Mouse (Mus musculus): ENCODE data around the gene Mtmr3. TPM values are rescaled to one million over a fixed set of nuclear protein-coding genes. Genes with fewer than 3 reads are reported as not detected.

Gene Mtmr3
- polyA plus RNA-seq, 1 experiment from 2014 or later, result 27.1 TPM

DNA sequence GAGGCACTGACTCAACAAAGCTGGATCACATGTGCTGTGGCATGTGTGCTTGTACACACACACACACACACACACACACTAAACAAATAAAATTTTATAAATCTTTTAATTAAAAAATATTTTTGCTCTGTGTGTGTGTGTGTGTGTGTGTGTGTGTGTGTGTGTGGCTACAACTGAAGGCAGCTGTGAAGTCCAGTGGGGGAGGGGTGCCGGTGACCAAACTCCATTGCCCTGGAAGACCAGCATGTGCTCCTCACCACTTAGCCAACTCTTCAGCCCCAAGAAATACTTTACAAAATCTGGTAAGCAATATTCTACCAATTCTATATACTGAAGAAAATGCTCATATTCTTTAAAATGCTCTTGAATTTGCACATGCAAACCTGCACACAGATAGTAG is 94.4 kb downstream of the Mtmr3 start:
- H3K4me3 ChIP-seq (ENCODE audit: low read length), result no peak overlapping the region
- no peak for ATAC-seq (ENCODE audit: low FRiP score, low TSS enrichment)
- H3K4me2 ChIP-seq (replicated peaks; ENCODE audit: low read depth, low read length), result no peak overlapping the region
- H3K4me1 ChIP-seq (ENCODE audit: insufficient read depth, low read length), result peaks cover 4% of the 10 kb centered on the region; the same call in 1 of the 2 replicates
- no peak overlapping the region for H3K27ac ChIP-seq (ENCODE audit: low read length)
- no peaks in the 10 kb centered on the region for H3K27me3 ChIP-seq (ENCODE audit: insufficient read depth, low read length)
- H3K9me3 ChIP-seq (ENCODE audit: low read length), result no peaks in the 10 kb centered on the region
- WGBS, result 100% methylated on average over 1 of the region's 1 CpGs
- no peak overlapping the region for H3K9ac ChIP-seq (replicated peaks; ENCODE audit: low read length)
- peaks cover 15% of the 10 kb centered on the region for H3K36me3 ChIP-seq (ENCODE audit: insufficient read depth, low read length)

DNA sequence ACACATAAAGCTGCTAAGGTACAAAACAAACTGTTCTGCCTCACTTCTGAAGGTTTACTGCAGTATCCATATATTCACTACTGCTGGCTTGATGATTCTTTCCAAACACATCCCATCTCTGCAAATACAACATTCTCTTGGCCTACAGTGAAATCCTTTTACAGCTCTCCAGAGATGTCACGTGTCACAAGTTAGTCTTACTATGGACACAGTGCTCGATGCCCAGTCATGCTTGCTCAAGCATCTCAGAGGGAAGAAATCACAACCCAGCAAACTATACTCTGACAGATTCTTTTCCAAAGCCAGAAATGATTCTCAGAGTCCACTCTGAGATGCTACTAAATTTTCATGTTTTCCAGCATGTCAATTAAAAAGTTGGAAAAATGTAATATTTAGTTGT is 95.2 kb downstream of the Mtmr3 start:
- H3K27ac ChIP-seq (ENCODE audit: low read length), result no peak overlapping the region
- no peaks in the 10 kb centered on the region for H3K9me3 ChIP-seq (ENCODE audit: low read length)
- H3K4me1 ChIP-seq (ENCODE audit: insufficient read depth, low read length), result peaks cover 4% of the 10 kb centered on the region; the same call in 1 of the 2 replicates
- H3K27me3 ChIP-seq (ENCODE audit: insufficient read depth, low read length), result no peaks in the 10 kb centered on the region
- WGBS, result 46% methylated on average over 2 of the region's 2 CpGs
- no peak overlapping the region for H3K9ac ChIP-seq (replicated peaks; ENCODE audit: low read length)
- H3K4me3 ChIP-seq (ENCODE audit: low read length), result no peak overlapping the region
- H3K4me2 ChIP-seq (replicated peaks; ENCODE audit: low read depth, low read length), result no peak overlapping the region
- peaks cover 13% of the 10 kb centered on the region for H3K36me3 ChIP-seq (ENCODE audit: insufficient read depth, low read length)
- no peak for ATAC-seq (ENCODE audit: low FRiP score, low TSS enrichment)

DNA sequence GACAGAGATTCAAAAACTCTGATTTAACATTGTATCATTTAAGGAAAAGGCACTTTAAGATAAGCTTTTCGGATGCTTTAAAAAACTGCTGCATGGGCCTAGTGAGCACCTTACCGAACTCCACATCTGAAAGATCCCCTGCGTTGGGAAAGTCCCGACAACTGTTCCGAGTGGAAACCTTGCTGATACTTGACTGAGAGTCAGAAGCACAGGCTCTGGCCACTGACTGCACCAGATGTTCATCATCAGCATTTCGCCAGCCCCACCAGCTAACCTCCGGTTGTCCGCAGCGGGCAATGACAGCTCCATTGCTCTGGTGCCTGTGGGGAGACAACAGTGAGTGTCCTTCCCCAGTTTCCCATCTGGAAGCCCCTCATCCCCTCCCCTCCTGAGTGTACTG is 95.9 kb downstream of the Mtmr3 start:
- Histone ChIP-seq H3K9me3 (ENCODE audit: low read length) (no peaks in the 10 kb centered on the region), H3K9ac (replicated peaks; ENCODE audit: low read length) (no peak overlapping the region), H3K36me3 (ENCODE audit: insufficient read depth, low read length) (peaks cover 11% of the 10 kb centered on the region), H3K27ac (ENCODE audit: low read length) (no peak overlapping the region), H3K4me1 (ENCODE audit: insufficient read depth, low read length) (peaks cover 4% of the 10 kb centered on the region; the same call in 1 of the 2 replicates), H3K27me3 (ENCODE audit: insufficient read depth, low read length) (no peaks in the 10 kb centered on the region), H3K4me2 (replicated peaks; ENCODE audit: low read depth, low read length) (no peak overlapping the region), H3K4me3 (ENCODE audit: low read length) (no peak overlapping the region)
- 63% methylated on average over 9 of the region's 9 CpGs for WGBS
- no peak for ATAC-seq (ENCODE audit: low FRiP score, low TSS enrichment)

DNA sequence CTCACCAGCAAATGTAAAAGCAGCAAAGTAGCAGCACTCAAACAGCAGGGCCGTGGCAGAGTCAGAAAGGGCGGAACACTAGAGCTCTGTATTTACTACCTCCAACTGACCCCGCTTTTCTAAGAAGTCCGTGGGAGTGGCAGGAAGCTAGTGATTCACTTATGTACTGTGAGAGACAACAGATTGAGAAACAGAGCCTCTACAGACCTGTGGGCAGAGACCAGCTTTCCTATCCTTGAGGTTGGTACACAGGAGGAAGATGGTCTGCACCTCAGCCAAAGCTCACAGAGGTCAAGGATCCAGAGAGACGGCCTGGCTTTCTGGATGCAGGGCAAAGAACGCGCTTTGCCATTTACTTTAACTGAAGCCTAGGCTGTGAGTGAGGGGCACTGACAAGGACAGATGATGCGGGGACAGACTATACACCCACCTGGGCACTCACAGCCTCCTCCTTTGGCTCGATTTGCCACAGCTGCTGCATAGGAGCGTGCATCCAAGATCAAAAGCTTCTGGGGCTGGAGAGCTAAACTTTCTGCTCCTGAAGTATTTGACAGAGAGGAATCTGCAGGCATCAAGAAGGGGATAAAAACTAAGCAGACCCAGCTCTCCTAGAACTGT is 97.1 kb downstream of the Mtmr3 start:
- 45% methylated on average over 10 of the region's 10 CpGs for WGBS

DNA sequence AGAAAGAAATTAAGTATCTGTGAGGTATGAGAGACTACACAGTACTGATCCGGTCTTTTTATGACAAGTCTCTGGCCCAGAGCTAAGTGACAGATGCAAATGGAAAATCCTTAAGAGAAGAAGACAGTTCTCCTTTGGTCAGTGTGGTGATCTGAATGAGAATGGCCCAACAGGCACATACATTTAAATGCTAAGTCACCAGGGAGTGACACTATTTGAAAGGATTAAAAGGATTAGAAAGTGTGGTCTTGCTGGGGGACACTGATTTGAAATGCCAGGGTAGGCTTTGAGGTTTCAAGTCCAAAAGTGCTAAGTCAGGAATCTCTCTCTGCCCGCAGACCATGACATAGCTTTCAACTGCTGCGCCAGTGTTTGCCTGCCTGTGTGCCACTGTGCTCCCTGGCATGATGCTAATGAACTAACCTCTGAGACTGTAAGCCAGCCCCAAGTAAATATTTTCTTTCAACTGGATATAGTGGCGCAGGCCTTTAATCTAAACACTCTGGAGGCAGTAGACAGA is 99.6 kb downstream of the Mtmr3 start:
- Histone ChIP-seq H3K4me1 (ENCODE audit: insufficient read depth, low read length) (no peaks in the 10 kb centered on the region; the same call in 1 of the 2 replicates), H3K36me3 (ENCODE audit: insufficient read depth, low read length) (peaks cover 31% of the 10 kb centered on the region), H3K27ac (ENCODE audit: low read length) (no peak overlapping the region), H3K27me3 (ENCODE audit: insufficient read depth, low read length) (no peaks in the 10 kb centered on the region), H3K4me2 (replicated peaks; ENCODE audit: low read depth, low read length) (no peak overlapping the region), H3K9ac (replicated peaks; ENCODE audit: low read length) (no peak overlapping the region), H3K9me3 (ENCODE audit: low read length) (no peaks in the 10 kb centered on the region), H3K4me3 (ENCODE audit: low read length) (no peak overlapping the region)
- ATAC-seq (ENCODE audit: low FRiP score, low TSS enrichment), result no peak
- 66% methylated on average over 4 of the region's 4 CpGs for WGBS

More for the DNA sequence above, 97.1 kb downstream of the Mtmr3 start:
- H3K4me3 ChIP-seq (ENCODE audit: low read length), result no peak overlapping the region
- no peak overlapping the region for H3K9ac ChIP-seq (replicated peaks; ENCODE audit: low read length)
- no peak overlapping the region for H3K4me2 ChIP-seq (replicated peaks; ENCODE audit: low read depth, low read length)
- ATAC-seq (ENCODE audit: low FRiP score, low TSS enrichment), result peak; percentile 23; the same call in 1 of the 2 replicates
- no peaks in the 10 kb centered on the region for H3K9me3 ChIP-seq (ENCODE audit: low read length)
- H3K4me1 ChIP-seq (ENCODE audit: insufficient read depth, low read length), result peaks cover 4% of the 10 kb centered on the region; the same call in 1 of the 2 replicates
- H3K36me3 ChIP-seq (ENCODE audit: insufficient read depth, low read length), result peaks cover 16% of the 10 kb centered on the region
- H3K27me3 ChIP-seq (ENCODE audit: insufficient read depth, low read length), result no peaks in the 10 kb centered on the region
- H3K27ac ChIP-seq (ENCODE audit: low read length), result no peak overlapping the region

DNA sequence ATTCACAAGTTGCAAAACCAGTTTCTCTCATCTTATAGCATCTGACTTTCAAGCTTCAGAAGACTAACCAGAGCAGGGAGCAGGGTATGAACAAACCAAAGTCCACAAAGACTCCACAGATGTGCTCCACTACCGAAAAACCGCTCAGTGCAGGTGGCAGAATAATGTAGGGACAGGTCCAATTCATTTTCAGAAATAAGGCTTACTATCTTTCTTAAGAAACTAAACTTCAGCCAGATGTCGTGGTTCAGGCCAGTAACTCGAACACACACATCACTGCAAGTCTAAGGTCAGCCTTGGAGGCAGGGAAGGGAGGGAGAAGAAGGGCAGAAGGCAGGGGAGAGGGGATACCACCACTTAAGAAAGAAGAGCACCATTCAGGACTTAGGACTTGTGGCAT is 105.5 kb downstream of the Mtmr3 start:
- Histone ChIP-seq H3K4me3 (ENCODE audit: low read length) (no peak overlapping the region), H3K9me3 (ENCODE audit: low read length) (no peaks in the 10 kb centered on the region), H3K4me1 (ENCODE audit: insufficient read depth, low read length) (no peaks in the 10 kb centered on the region), H3K9ac (replicated peaks; ENCODE audit: low read length) (no peak overlapping the region), H3K27me3 (ENCODE audit: insufficient read depth, low read length) (no peaks in the 10 kb centered on the region), H3K27ac (ENCODE audit: low read length) (no peak overlapping the region), H3K36me3 (ENCODE audit: insufficient read depth, low read length) (peaks cover 77% of the 10 kb centered on the region), H3K4me2 (replicated peaks; ENCODE audit: low read depth, low read length) (no peak overlapping the region)
- ATAC-seq (ENCODE audit: low FRiP score, low TSS enrichment), result no peak
- 88% methylated on average over 4 of the region's 4 CpGs for WGBS

DNA sequence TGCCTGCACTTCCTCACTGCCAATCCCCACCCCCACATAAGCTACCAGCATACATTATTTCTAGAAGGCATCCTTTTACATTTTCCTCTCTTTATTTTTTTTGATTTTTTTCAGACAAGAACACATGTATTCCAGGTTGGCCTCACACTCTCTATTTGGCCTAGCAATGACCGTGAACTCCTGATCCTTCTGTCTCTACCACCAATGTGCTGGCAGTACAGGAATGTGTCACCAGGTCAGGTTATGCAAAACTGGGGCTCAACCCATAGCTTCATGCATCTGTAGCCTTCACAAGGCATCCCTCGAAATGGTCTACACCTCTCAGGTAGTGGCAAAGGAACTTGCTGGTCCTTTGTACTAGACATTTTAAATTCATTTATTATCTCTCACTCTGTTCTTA is 105.9 kb downstream of the Mtmr3 start:
- H3K4me2 ChIP-seq (replicated peaks; ENCODE audit: low read depth, low read length), result no peak overlapping the region
- no peaks in the 10 kb centered on the region for H3K9me3 ChIP-seq (ENCODE audit: low read length)
- peaks cover 78% of the 10 kb centered on the region for H3K36me3 ChIP-seq (ENCODE audit: insufficient read depth, low read length)
- no peaks in the 10 kb centered on the region for H3K4me1 ChIP-seq (ENCODE audit: insufficient read depth, low read length)
- no peaks in the 10 kb centered on the region for H3K27me3 ChIP-seq (ENCODE audit: insufficient read depth, low read length)
- H3K27ac ChIP-seq (ENCODE audit: low read length), result no peak overlapping the region
- H3K9ac ChIP-seq (replicated peaks; ENCODE audit: low read length), result no peak overlapping the region
- no peak for ATAC-seq (ENCODE audit: low FRiP score, low TSS enrichment)
- 92% methylated on average over 2 of the region's 2 CpGs for WGBS
- H3K4me3 ChIP-seq (ENCODE audit: low read length), result no peak overlapping the region

DNA sequence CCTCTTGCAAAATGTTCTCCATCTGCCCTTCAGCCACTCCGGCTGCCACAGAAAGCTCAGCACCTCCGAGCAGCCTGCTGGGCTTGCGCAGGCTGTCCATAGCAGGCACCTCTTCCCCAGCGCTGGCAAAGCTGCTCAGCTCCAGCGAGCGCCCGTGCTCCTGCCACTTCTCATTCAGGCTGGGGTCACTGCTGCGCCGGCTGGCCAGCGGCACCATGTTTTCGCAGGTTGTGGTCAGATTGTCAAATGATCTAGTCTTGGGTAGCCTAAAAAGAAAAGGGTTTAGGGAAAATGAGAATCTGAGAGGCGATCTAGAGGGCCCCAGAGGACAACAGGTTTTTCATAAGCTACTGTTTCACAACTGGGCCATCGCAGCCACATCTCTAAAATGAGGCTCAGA is 106.3 kb downstream of the Mtmr3 start:
- no peak overlapping the region for H3K4me3 ChIP-seq (ENCODE audit: low read length)
- H3K27me3 ChIP-seq (ENCODE audit: insufficient read depth, low read length), result no peaks in the 10 kb centered on the region
- peaks cover 76% of the 10 kb centered on the region for H3K36me3 ChIP-seq (ENCODE audit: insufficient read depth, low read length)
- H3K9me3 ChIP-seq (ENCODE audit: low read length), result no peaks in the 10 kb centered on the region
- ATAC-seq (ENCODE audit: low FRiP score, low TSS enrichment), result no peak
- WGBS, result 96% methylated on average over 13 of the region's 13 CpGs
- no peak overlapping the region for H3K4me2 ChIP-seq (replicated peaks; ENCODE audit: low read depth, low read length)
- no peak overlapping the region for H3K9ac ChIP-seq (replicated peaks; ENCODE audit: low read length)
- no peaks in the 10 kb centered on the region for H3K4me1 ChIP-seq (ENCODE audit: insufficient read depth, low read length)
- no peak overlapping the region for H3K27ac ChIP-seq (ENCODE audit: low read length)

DNA sequence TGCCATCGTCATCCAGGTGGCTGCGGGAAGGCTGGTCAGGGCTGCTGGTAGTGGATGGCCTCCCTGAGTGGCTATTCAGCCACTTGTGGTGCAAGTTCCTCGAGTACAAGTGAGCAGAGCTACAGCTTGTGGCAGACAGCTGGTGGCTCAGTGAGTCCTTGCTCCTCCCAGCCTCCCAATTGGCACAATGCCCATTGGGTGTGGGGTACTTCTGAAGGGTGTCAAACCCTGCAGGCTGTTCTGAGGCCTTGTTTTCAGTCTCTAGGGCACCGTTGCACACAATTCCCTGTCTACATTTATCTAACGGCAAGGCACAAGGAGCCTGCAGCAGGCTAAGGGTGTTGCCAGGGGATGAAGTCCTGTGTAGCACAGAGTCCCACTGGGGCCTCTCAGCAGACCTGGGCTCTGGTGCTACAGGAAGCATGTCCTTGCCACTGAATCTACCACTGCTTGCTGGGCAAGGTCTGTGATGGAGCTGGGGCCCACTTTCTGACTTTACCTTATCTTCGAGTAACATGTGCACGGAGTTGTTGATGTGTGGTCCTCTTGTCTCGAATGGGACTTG is 107.2 kb downstream of the Mtmr3 start:
- 83% methylated on average over 8 of the region's 8 CpGs for WGBS
- H3K27ac ChIP-seq (ENCODE audit: low read length), result no peak overlapping the region
- no peak overlapping the region for H3K4me2 ChIP-seq (replicated peaks; ENCODE audit: low read depth, low read length)
- no peaks in the 10 kb centered on the region for H3K27me3 ChIP-seq (ENCODE audit: insufficient read depth, low read length)
- no peak for ATAC-seq (ENCODE audit: low FRiP score, low TSS enrichment)
- peaks cover 75% of the 10 kb centered on the region for H3K36me3 ChIP-seq (ENCODE audit: insufficient read depth, low read length)
- no peak overlapping the region for H3K4me3 ChIP-seq (ENCODE audit: low read length)
- no peaks in the 10 kb centered on the region for H3K9me3 ChIP-seq (ENCODE audit: low read length)
- H3K4me1 ChIP-seq (ENCODE audit: insufficient read depth, low read length), result no peaks in the 10 kb centered on the region
- no peak overlapping the region for H3K9ac ChIP-seq (replicated peaks; ENCODE audit: low read length)

DNA sequence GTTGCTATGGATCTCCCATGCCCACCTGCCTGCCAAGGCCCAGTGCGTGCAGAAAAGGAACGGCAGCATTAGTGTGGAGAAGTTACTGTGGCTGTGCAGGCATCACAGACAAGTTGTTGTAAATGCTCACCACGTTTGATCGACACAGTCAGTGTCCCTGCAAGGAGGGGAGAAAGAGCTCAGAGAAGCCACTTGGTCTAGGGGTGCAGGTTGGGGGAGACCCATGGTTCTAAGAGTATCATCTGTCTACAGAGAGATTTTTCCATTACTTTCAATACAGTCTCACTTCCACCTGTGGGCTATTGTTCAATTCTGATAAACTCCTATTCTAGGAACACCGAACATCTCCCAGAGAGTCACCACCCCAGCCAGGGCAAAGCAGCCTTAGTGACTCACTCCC is 110.1 kb downstream of the Mtmr3 start:
- Histone ChIP-seq H3K36me3 (ENCODE audit: insufficient read depth, low read length) (peaks cover 70% of the 10 kb centered on the region), H3K4me2 (replicated peaks; ENCODE audit: low read depth, low read length) (no peak overlapping the region), H3K4me1 (ENCODE audit: insufficient read depth, low read length) (no peaks in the 10 kb centered on the region), H3K27ac (ENCODE audit: low read length) (no peak overlapping the region), H3K4me3 (ENCODE audit: low read length) (no peak overlapping the region), H3K9me3 (ENCODE audit: low read length) (no peaks in the 10 kb centered on the region), H3K27me3 (ENCODE audit: insufficient read depth, low read length) (no peaks in the 10 kb centered on the region), H3K9ac (replicated peaks; ENCODE audit: low read length) (no peak overlapping the region)
- ATAC-seq (ENCODE audit: low FRiP score, low TSS enrichment), result no peak
- 97% methylated on average over 5 of the region's 5 CpGs for WGBS

All from kidney, embryonic 16.5 days (tissue).